Mouse (Mus musculus) thymus, adult 2 months (tissue): ENCODE measurements at regions not wholly inside any gene's neighbourhood (a gene's known extent, or its start where the extent isn't known, plus 50 kb on each side); places are given as distances from the start of the nearest gene placed in this dataset.

Experiments used
- CTCF ChIP-seq: fragments of 200-500 bp; IDR thresholded peaks from 2 replicates; pipeline ENCODE4 v1.5.1; 2012; ENCODE audit warnings: mild to moderate bottlenecking, control low read depth, low read length, moderate library complexity, borderline replicate concordance; ENCODE audit not compliant: control insufficient read depth, poor library complexity, insufficient read depth; ENCODE audit errors: extremely low read depth
- POLR2A ChIP-seq: fragments of 200-500 bp; IDR thresholded peaks from 2 replicates; pipeline ENCODE4 v1.6.1; 2012; ENCODE audit warnings: mild to moderate bottlenecking, low read length, control low read depth, moderate library complexity; ENCODE audit not compliant: control insufficient read depth, poor library complexity, insufficient read depth; ENCODE audit errors: extremely low read depth

- peak; percentile 82; the same call in 1 of the 2 replicates for TF ChIP-seq CTCF
- TF ChIP-seq POLR2A = no peak
These were observed 282.9 kb upstream of the Npvf start for GRCm38 (mm10) chr6:50937094-50937493.
